Mouse (Mus musculus): Measurements from ENCODE around the gene Itm2c.

The Itm2c gene

GRCm38 (mm10) chr1:85934560-85934959 is 40.5 kb downstream of the Itm2c start:
- WGBS = 60% methylated on average over 7 of the region's 7 CpGs

- WGBS = 64% methylated on average over 8 of the region's 8 CpGs
Measured at GRCm38 (mm10) chr1:85935148-85935852, 41.2 kb downstream of the Itm2c start.

GRCm38 (mm10) chr1:85936265-85936664 is 42.2 kb downstream of the Itm2c start:
- 68% methylated on average over 6 of the region's 6 CpGs for WGBS

GRCm38 (mm10) chr1:85937323-85937722 is 43.2 kb downstream of the Itm2c start:
- WGBS = 77% methylated on average over 1 of the region's 1 CpGs

- WGBS = 64% methylated on average over 8 of the region's 8 CpGs
Measured at GRCm38 (mm10) chr1:85942318-85942717, 48.2 kb downstream of the Itm2c start.

GRCm38 (mm10) chr1:85949085-85949684 is 55.1 kb downstream of the Itm2c start:
- 91% methylated on average over 2 of the region's 2 CpGs for WGBS

GRCm38 (mm10) chr1:85955150-85955549 is 61.1 kb downstream of the Itm2c start:
- 81% methylated on average over 3 of the region's 3 CpGs for WGBS

- 51% methylated on average over 5 of the region's 5 CpGs for WGBS
Measured at GRCm38 (mm10) chr1:85957290-85957689, 63.2 kb downstream of the Itm2c start.

GRCm38 (mm10) chr1:85957942-85958619 is 64.0 kb downstream of the Itm2c start:
- 45% methylated on average over 9 of the region's 9 CpGs for WGBS
